Mouse (Mus musculus): ENCODE data around the gene Slc12a1.

Slc12a1 gene

GRCm38 (mm10) chr2:125259230-125260120 lies 107.2 kb downstream of the Slc12a1 start:
- peak; percentile 32 for DNase-seq

- no peak for DNase-seq
Measured at GRCm38 (mm10) chr2:125260326-125260725, 108.0 kb downstream of the Slc12a1 start.

GRCm38 (mm10) chr2:125263056-125263455 lies 110.8 kb downstream of the Slc12a1 start:
- DNase-seq: no peak

GRCm38 (mm10) chr2:125263753-125264152 lies 111.4 kb downstream of the Slc12a1 start:
- no peak for DNase-seq

- no peak for DNase-seq
Measured at GRCm38 (mm10) chr2:125268876-125269275, 116.6 kb downstream of the Slc12a1 start.

- DNase-seq: no peak
Measured at GRCm38 (mm10) chr2:125275617-125276016, 123.3 kb downstream of the Slc12a1 start.

GRCm38 (mm10) chr2:125276692-125277091 lies 124.4 kb downstream of the Slc12a1 start:
- DNase-seq: no peak

- no peak for DNase-seq
Measured at GRCm38 (mm10) chr2:125278474-125278873, 126.2 kb downstream of the Slc12a1 start.
